Mouse (Mus musculus): Measurements from ENCODE around the gene Col4a2.

DNA sequence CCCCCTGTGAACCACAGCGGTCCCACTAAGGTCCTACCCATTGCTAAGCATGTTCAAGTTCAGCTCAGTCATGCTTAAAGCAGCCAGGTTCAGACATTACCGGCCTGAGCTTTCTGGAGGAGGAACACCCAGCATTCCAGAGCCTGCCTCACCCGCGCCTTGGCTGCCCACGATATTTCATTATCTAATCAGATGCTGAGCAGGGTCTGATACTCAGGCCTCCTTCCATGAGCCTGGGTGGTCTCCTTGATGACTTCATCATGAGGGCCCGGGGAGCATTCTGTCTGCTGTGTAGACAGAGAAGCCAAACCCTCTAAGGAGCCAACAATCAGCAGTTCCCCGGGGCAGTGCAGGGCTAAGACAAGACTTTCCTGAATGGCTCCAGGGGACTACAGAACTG lies 80.6 kb downstream of the Col4a2 start:
- TF ChIP-seq CTCF (conservative IDR thresholded peaks at IDR 0.05; ENCODE audit: low read length) (no peak), POU5F1 (IDR thresholded peaks at IDR 0.05; ENCODE audit: borderline replicate concordance, low read length) (no peak)
